Mouse (Mus musculus) stomach, postnatal 0 days (tissue): Measurements from ENCODE around the gene A730061H03Rik.

Experiments used
- CTCF ChIP-seq: IDR thresholded peaks from 2 replicates; pipeline ENCODE4 v1.5.1; 2016; ENCODE audit warnings: antibody characterized with exemption, low read depth, mild to moderate bottlenecking, moderate library complexity
- EP300 ChIP-seq: optimal IDR thresholded peaks from 2 replicates; pipeline ENCODE3; 2016; ENCODE audit warnings: antibody characterized with exemption

- TF ChIP-seq CTCF (no peak), EP300 (no peak)
Observed at GRCm38 (mm10) chr14:55563249-55563648, 3.0 kb upstream of the A730061H03Rik start.
